Mouse (Mus musculus) olfactory bulb, adult 2 months (tissue): ENCODE measurements around the gene Pidd1.

Experiments used
- CTCF ChIP-seq: fragments of 200-500 bp; IDR thresholded peaks from 2 replicates; pipeline ENCODE4 v1.5.1; 2012; ENCODE audit warnings: low read depth, mild to moderate bottlenecking, low read length, moderate library complexity; ENCODE audit not compliant: insufficient read depth
- POLR2A ChIP-seq: fragments of 200-500 bp; IDR thresholded peaks from 2 replicates; pipeline ENCODE4 v1.6.1; 2012; ENCODE audit warnings: mild to moderate bottlenecking, low read depth, low read length, moderate library complexity; ENCODE audit not compliant: insufficient read depth

- no peak for TF ChIP-seq CTCF
- no peak for TF ChIP-seq POLR2A
Measured at GRCm38 (mm10) chr7:141439140-141439679, 4.6 kb downstream of the Pidd1 start.
